Mouse (Mus musculus): ENCODE measurements around the gene Rin2.

GRCm38 (mm10) chr2:145839565-145840315 is 164.7 kb downstream of the Rin2 start:
- TF ChIP-seq CTCF (IDR thresholded peaks at IDR 0.05; ENCODE audit: low read depth) (no peak), EP300 (IDR thresholded peaks at IDR 0.05; ENCODE audit: low read depth) (no peak)
